Mouse (Mus musculus) megakaryocyte, adult 5-6 weeks (primary cell): ENCODE data around the gene Pcp4. TPM values are rescaled to one million over a fixed set of nuclear protein-coding genes. Genes with fewer than 3 reads are reported as not detected.

Source experiments
- ATAC-seq: 2 replicates; pipeline ENCODE4 v1.8.0; 2016; ENCODE audit warnings: mild to moderate bottlenecking, inconsistent platforms; ENCODE audit not compliant: poor library complexity, severe bottlenecking
- total RNA-seq, 2 experiments: library from RNA; stranded (forward) in 1 of 2; stranded (reverse) in 1 of 2; fragments of 153-499, 151-499 nt in 1 of 2; fragments of 221-1000, 200-1000 nt in 1 of 2; gene quantifications; 2 replicates each; pipeline versions ENCODE4 v1.2.3 to v1.2.4; 2015 to 2017

Pcp4 gene
- total RNA-seq, 2 experiments from 2014 or later = 1.6 TPM; not detected in 1

DNA sequence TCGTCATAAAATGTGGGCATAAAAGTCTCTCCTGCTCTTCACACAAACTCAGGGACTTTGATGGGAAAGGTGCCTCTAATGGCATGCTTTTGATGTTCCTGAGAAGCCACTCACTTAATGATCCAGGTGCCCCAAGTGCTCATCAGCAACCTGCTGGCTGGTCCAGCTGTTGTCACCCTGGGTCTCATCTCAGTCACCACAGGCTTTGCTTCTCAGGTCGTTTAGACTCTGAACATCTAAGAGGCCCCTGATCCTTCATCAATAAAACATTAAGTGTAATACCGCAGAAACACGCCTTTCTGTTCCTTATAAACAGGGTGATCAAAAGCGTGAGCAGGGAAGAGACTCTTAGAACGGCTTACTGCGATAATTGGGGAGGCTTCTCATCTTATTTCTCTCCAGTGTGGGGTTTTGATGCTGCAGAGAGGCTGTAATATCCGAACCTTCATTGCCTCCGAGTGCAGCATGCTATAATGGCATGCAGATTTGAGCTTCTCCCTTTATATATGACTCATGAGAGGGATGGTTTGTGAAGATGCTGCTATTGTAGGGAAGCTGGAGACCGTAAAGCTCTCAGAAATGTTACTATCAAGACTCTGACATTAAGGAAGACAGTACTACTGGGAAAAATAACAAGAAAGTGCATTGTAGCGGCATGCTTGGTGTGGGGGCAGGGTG, 19.7 kb downstream of the Pcp4 start:
- no peak for ATAC-seq

DNA sequence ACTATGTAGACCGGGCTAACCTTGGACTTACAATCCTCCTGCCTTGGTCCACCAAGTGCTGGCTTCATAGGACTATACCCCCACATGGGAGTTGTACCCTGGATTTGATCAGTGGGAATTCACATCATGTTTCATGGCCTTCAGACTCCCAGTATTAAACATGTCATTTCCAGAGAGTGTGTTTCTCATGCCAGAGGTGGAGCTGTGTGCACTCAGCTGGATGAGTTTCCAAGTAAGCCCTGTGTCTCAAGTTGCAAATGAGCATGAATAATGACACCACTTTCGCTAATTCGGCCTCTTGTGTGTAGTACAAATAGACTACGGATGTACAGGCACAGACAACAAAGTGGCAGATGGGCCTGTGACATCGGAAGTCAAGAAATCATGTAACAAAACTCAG, 20.6 kb downstream of the Pcp4 start:
- no peak for ATAC-seq

- no peak for ATAC-seq
These were observed 24.1 kb downstream of the Pcp4 start for GRCm38 (mm10) chr16:96491530-96491929.

DNA sequence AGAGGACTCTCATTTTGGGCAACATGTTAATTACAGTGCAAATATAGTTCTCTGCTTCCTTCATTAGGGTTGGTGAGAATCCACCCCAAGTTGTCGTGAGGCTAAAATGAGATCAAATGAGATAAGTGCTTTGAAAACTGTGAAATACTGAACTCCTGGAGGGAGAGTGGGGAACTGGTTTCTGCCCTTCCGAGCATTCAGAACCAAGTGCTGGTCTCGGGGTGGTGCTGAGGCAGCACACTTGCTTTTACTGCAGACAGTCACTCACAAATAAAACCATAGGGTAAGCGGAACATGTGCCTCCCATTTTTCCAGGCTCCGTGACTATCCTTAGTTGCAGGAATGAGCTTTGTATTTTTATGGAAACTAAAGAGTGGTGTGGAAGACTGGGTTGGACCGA, 26.7 kb downstream of the Pcp4 start:
- ATAC-seq = no peak

DNA sequence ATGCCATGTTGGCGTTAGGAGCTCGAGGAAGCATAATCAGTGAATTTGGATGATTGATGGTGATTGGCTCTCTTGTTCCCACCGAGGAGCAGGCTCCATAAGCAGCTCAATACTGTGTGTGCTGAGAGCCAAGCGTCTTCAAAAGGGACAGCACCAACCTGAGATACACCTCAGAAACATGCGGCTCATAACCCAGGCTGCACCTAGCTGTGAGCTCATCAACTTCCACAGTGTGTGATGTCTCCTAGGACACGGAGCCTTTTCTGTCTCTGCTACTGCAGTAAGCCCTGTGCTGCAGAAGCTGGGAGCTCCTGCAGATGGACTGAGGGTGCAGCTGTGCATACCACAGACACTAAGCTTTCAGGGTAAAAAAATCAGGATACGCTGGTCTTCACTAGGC, 31.5 kb downstream of the Pcp4 start:
- ATAC-seq = no peak

DNA sequence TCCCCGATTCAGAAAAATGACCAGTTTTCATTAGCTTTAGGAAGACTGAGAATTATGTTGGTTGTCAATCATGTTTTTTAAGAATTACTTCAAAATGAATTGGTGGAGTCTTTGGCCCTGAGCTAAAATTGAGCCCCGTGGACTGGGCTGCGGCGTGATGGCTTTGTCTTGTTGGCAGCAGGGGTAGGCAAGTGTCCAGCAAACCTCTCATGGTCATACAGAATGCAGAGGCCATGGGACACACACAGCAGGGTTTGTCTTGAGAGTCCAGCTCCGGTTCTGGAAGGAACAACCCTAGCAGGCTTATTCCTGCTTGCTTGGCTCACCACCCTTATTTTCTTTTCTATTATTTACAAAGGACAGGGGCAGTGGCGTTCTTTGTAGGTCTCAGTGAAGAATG, 33.8 kb downstream of the Pcp4 start:
- no peak for ATAC-seq

DNA sequence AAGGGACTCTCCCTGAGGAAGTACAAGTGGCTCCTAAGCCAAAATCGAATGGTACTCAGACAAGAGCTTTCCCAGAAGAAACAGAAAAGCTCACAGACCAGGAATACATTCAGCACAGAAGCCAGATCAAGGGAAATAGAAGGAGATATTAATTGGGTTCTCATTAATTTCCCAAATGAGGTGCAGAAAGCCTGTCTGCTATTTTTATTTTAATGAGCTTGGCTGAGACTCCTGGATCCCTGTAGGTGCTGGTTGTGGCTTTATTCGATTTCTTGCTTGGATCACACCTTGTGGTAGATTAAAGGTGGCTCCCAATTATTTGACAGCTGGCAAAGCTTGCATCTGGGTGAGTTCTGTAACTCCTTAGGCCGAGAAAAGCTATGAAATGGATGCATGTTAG, 35.2 kb downstream of the Pcp4 start:
- no peak for ATAC-seq

GRCm38 (mm10) chr16:96514466-96514865, 47.1 kb downstream of the Pcp4 start:
- ATAC-seq = no peak

- no peak for ATAC-seq
These were observed 60.1 kb downstream of the Pcp4 start for GRCm38 (mm10) chr16:96527476-96527875.

GRCm38 (mm10) chr16:96528471-96528870, 61.1 kb downstream of the Pcp4 start:
- ATAC-seq = no peak

GRCm38 (mm10) chr16:96529896-96530568, 62.6 kb downstream of the Pcp4 start:
- no peak for ATAC-seq

DNA sequence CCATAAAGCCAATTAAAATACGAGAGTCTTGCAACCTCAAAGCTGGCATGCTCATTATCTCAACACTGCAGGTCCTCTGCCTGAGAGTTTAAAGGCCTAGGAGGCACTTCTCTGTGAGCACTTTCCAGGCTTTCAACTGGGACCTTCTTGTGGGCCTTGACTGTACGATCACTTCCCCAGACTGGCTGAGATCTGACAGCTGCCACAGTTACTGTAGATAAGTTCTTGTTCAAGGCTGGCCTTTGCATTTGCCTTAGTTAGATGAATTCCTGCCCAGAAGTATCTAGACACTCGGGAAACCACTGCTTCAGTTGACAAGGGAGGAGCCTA, 63.1 kb downstream of the Pcp4 start:
- ATAC-seq = no peak

DNA sequence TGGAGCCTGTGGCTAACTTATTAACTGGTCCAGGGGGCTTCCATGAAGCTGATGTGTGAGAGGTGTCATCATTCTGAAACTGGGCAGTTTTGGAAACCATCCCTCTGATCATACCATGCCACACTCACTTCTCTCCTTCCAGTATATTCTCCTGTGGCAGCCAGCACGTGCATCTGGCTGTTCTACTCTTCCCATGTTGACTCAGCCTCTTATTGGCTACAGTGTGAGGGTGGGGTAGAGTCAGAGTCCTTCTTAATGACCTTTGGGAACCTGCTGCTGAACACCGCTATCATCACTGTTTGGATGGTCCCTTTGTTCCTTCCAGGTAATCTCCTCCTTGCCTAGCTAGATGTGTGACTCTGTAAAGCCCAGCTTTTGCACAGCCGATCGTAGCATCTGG, 63.6 kb downstream of the Pcp4 start:
- no peak for ATAC-seq

- ATAC-seq = peak; percentile 17; the same call in 1 of the 2 replicates
These were observed 66.3 kb downstream of the Pcp4 start for GRCm38 (mm10) chr16:96533710-96534109.

- ATAC-seq = no peak
These were observed 67.9 kb downstream of the Pcp4 start for GRCm38 (mm10) chr16:96535271-96535670.

DNA sequence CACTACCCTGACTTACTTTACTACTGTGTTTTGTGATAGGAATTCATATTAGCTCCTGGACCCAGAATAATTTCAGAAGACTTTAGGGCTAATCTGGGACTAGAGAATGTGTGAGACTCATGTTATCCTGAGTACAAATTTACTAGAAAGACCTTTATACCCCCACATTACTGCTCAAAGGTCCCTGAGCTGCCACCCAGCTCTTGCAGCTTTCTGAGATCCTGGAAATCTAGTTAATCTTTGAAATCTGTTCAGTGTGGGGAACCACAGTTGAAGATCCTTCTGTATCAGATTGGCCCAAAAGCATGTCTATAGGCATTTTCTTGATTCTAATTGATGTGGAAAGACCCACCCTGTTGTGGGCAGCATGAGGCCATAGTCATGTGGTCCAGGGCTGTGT, 69.0 kb downstream of the Pcp4 start:
- no peak for ATAC-seq

DNA sequence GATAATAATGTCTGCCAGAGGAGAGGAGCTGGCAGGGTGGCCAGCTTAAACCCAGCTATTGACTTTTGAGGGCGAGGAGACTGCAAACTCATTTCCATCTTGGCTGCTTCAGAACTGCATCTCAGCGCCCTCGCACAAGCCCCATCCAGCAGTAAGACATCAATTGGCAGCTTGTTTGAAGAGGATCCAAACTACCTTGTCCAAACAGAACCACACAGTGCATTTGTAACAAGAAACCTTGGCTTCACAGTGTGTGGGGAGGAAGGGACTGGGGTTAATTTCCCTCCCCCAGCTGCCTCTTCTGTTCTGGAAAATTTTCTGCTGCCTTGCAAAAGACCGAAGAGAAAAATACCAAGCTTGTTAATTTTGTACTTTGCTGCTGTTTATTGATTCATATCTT, 71.7 kb downstream of the Pcp4 start:
- ATAC-seq = no peak

- peak; percentile 88 for ATAC-seq
These were observed 73.7 kb downstream of the Pcp4 start for GRCm38 (mm10) chr16:96541056-96541455.

- no peak for ATAC-seq
These were observed 85.3 kb downstream of the Pcp4 start for GRCm38 (mm10) chr16:96552680-96553079.

GRCm38 (mm10) chr16:96555412-96555811, 88.0 kb downstream of the Pcp4 start:
- no peak for ATAC-seq

DNA sequence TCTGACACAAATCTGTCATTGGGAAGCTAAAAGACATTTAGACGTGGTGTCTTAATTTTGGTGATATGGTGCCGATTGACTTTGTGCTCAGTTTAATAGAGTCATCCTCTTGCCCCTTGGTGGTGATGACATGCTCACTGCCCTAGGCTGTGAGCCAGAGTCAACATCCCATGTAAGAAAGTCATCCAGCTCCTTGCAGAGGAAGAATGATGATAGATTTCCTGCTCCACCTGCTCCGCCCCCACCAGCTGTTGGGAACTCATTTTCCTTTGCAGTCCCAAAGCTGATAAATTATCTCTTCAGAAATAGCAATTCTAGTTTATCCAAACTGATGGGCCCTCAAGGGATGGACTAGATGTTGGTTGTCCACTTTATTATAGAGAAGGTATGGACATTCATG, 89.2 kb downstream of the Pcp4 start:
- no peak for ATAC-seq

GRCm38 (mm10) chr16:96558341-96558740, 90.9 kb downstream of the Pcp4 start:
- ATAC-seq = no peak

- no peak for ATAC-seq
These were observed 92.4 kb downstream of the Pcp4 start for GRCm38 (mm10) chr16:96559796-96560195.
